Mouse (Mus musculus) telencephalon, adult 2 months (tissue): ENCODE results near the gene Pitpnm2.

Experiments used
- DNase-seq: peaks from one replicate; pipeline ENCODE4 v3.0.0-alpha.2; 2011; ENCODE audit warnings: low read depth, low spot score

The Pitpnm2 gene

GRCm38 (mm10) chr5:124149028-124149427 is 100.5 kb downstream of the Pitpnm2 start:
- DNase-seq, result no peak

- no peak for DNase-seq
Observed at GRCm38 (mm10) chr5:124138066-124138465, 111.5 kb downstream of the Pitpnm2 start.

GRCm38 (mm10) chr5:124134261-124134660 is 115.3 kb downstream of the Pitpnm2 start:
- DNase-seq, result no peak

- DNase-seq, result no peak
Observed at GRCm38 (mm10) chr5:124125093-124125492, 124.5 kb downstream of the Pitpnm2 start.

- DNase-seq, result no peak
Observed at GRCm38 (mm10) chr5:124122357-124122756, 127.2 kb downstream of the Pitpnm2 start.

- no peak for DNase-seq
Observed at GRCm38 (mm10) chr5:124119204-124119603, 130.4 kb downstream of the Pitpnm2 start.

- DNase-seq, result peak; percentile 62
Observed at GRCm38 (mm10) chr5:124115990-124116845, 133.3 kb downstream of the Pitpnm2 start, which contains the start of gene Arl6ip4. Arl6ip4 (plus strand) TSS chr5:124116089.

- no peak for DNase-seq
Observed at GRCm38 (mm10) chr5:124115531-124115930, 134.0 kb downstream of the Pitpnm2 start.

GRCm38 (mm10) chr5:124114276-124115025 is 135.1 kb downstream of the Pitpnm2 start:
- DNase-seq, result no peak

- no peak for DNase-seq
Observed at GRCm38 (mm10) chr5:124113030-124113429, 136.5 kb downstream of the Pitpnm2 start.

- DNase-seq, result no peak
Observed at GRCm38 (mm10) chr5:124112531-124112930, 137.0 kb downstream of the Pitpnm2 start.

- peak; percentile 97 for DNase-seq
Observed at GRCm38 (mm10) chr5:124111742-124112497, 137.6 kb downstream of the Pitpnm2 start, which contains the start of gene Ogfod2. Ogfod2 (plus strand) TSS chr5:124112297.

- no peak for DNase-seq
Observed at GRCm38 (mm10) chr5:124111077-124111741, 138.4 kb downstream of the Pitpnm2 start.

GRCm38 (mm10) chr5:124103552-124103951 is 146.0 kb downstream of the Pitpnm2 start:
- DNase-seq, result no peak

- no peak for DNase-seq
Observed at GRCm38 (mm10) chr5:124103020-124103419, 146.5 kb downstream of the Pitpnm2 start.

- no peak for DNase-seq
Observed at GRCm38 (mm10) chr5:124102326-124102725, 147.2 kb downstream of the Pitpnm2 start.

GRCm38 (mm10) chr5:124100128-124101044 is 149.2 kb downstream of the Pitpnm2 start:
- DNase-seq, result no peak

- DNase-seq, result no peak
Observed at GRCm38 (mm10) chr5:124098923-124099322, 150.6 kb downstream of the Pitpnm2 start.

- peak; percentile 93 for DNase-seq
Observed at GRCm38 (mm10) chr5:124095596-124096232, 153.8 kb downstream of the Pitpnm2 start, which contains the start of gene Abcb9. Abcb9 (minus strand) TSS chr5:124095798.
